Mouse (Mus musculus) neural tube, embryonic 13.5 days (tissue): ENCODE measurements around the gene March4. TPM values are rescaled to one million over a fixed set of nuclear protein-coding genes. Genes with fewer than 3 reads are reported as not detected.
A peak's percentile ranks its signal among the peaks of the same experiment; 100 is the strongest.

Source experiments
- ATAC-seq: fragments of 200-750 bp; cut with Nextera tagmentation; 2 replicates; pipeline ENCODE4 v1.8.0; 2017; ENCODE audit warnings: low read depth, mild to moderate bottlenecking, moderate TSS enrichment, moderate library complexity
- H3K27ac ChIP-seq: fragments of 300-500 bp; sonication (generic); replicated peaks from 2 replicates; pipeline ENCODE4 v1.5.1; 2015; ENCODE audit warnings: moderate library complexity, mild to moderate bottlenecking, inconsistent platforms
- H3K27me3 ChIP-seq: fragments of 300-500 bp; sonication (generic); 2 replicates; pipeline ENCODE4 v1.6.1; 2015; ENCODE audit warnings: mild to moderate bottlenecking, inconsistent platforms
- H3K36me3 ChIP-seq: fragments of 300-500 bp; sonication (generic); 2 replicates; pipeline ENCODE4 v1.6.1; 2015; ENCODE audit warnings: mild to moderate bottlenecking, inconsistent platforms
- H3K4me1 ChIP-seq: fragments of 300-500 bp; sonication (generic); replicated peaks from 2 replicates; pipeline ENCODE4 v1.6.1; 2015; ENCODE audit warnings: inconsistent platforms
- H3K4me2 ChIP-seq: fragments of 300-500 bp; sonication (generic); 2 replicates; pipeline ENCODE4 v1.6.1; 2015; ENCODE audit warnings: inconsistent platforms, mild to moderate bottlenecking, moderate library complexity
- H3K4me3 ChIP-seq: fragments of 300-500 bp; sonication (generic); 2 replicates; pipeline ENCODE4 v1.5.1; 2015; ENCODE audit warnings: mild to moderate bottlenecking, inconsistent platforms
- H3K9ac ChIP-seq: fragments of 300-500 bp; sonication (generic); 2 replicates; pipeline ENCODE4 v1.6.1; 2015; ENCODE audit warnings: moderate library complexity, mild to moderate bottlenecking, inconsistent platforms
- H3K9me3 ChIP-seq: fragments of 300-500 bp; sonication (generic); 2 replicates; pipeline ENCODE4 v1.6.1; 2016; ENCODE audit warnings: inconsistent platforms
- WGBS: fragments of 180-500 bp; shearing (Covaris S2); methylation state at CpG from one replicate; pipeline ENCODE4 v1.1.7; 2015; 5-methylcytosine and 5-hydroxymethylcytosine counted together
- polyA plus RNA-seq: library from polyadenylated mRNA; unstranded; fragments of >200 nt; fragmentation: Nextera tagmentation; extraction: Ambion mirVana; gene quantifications from 2 replicates; pipeline ENCODE4 v1.2.1, GENCODE M21; 2015

Gene March4
- polyA plus RNA-seq, 1 experiment from 2014 or later: 7.8 TPM

GRCm38 (mm10) chr1:72434510-72434909 lies 102.2 kb downstream of the March4 start:
- Histone ChIP-seq H3K27me3 (no peaks in the 10 kb centered on the region), H3K36me3 (no peaks in the 10 kb centered on the region), H3K27ac (no peak overlapping the region), H3K9me3 (no peaks in the 10 kb centered on the region), H3K4me1 (peaks cover 6% of the 10 kb centered on the region; the same call in 1 of the 2 replicates), H3K4me3 (no peak overlapping the region), H3K9ac (no peak overlapping the region), H3K4me2 (no peak overlapping the region)
- no peak for ATAC-seq
- 51% methylated on average over 3 of the region's 3 CpGs for WGBS

DNA sequence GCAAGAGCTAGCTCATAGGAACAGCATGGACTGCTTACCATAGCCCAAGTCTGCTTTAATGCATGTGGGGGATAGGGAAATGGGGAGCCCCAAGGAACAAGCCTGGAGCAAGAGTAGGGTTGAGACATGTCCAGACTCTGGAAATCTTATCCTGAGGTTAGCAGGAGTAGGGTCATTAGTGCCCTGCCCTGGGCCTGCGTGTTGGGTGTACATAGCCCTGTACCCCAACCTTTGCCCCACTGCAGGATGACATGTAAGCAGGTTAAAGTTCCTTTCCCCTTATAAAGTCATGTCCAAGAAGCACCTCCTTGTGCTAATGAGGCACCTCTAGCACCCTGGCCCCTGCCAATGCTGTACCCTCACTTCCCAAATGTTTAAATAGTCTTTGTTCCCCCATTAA lies 104.2 kb downstream of the March4 start:
- Histone ChIP-seq H3K9me3 (no peaks in the 10 kb centered on the region), H3K27me3 (no peaks in the 10 kb centered on the region), H3K27ac (no peak overlapping the region), H3K4me3 (no peak overlapping the region), H3K4me2 (no peak overlapping the region), H3K4me1 (no peaks in the 10 kb centered on the region; the same call in 1 of the 2 replicates), H3K9ac (no peak overlapping the region), H3K36me3 (0 out of 2 replicates have a peak, but pooled peaks cover 5% of the 10 kb centered on the region)
- ATAC-seq: no peak
- WGBS: 95% methylated on average over 1 of the region's 1 CpGs

DNA sequence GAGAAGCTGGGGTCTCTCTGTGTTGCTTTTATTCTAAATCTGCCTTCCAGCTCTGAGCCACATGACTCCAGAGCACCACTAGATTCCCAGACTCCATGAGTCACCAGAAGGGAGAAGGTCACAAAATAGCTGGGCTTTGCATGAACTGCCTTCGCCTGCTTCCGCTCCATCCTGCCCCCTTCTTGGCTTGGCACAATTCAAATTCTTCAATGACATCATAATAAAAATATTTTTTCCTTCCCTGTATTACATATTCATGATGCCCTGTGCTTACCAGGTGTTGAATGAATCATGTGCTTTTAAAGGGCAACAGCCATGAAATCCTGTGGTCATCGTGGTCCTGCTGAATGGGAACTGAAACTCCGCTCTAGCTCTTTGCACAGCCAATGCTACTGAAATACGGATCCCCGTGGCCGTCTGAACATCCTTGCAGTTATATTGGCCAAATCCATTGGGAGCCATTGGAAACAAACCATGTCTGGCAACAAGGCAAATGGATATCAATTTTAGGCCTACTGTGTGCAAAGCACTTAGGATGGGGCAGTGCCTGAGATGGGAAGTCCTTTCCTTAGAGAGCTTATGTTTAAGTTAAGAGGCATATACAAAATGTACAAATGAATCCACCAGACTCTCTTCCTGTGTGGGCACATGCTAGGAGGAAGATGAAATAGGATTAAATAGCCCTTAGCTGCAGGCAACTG lies 107.5 kb downstream of the March4 start:
- Histone ChIP-seq H3K27me3 (no peaks in the 10 kb centered on the region), H3K9ac (no peak overlapping the region), H3K27ac (no peak overlapping the region), H3K36me3 (0 out of 2 replicates have a peak, but pooled peaks cover 5% of the 10 kb centered on the region), H3K4me2 (no peak overlapping the region), H3K4me3 (no peak overlapping the region), H3K9me3 (no peaks in the 10 kb centered on the region), H3K4me1 (no peaks in the 10 kb centered on the region; the same call in 1 of the 2 replicates)
- 83% methylated on average over 7 of the region's 7 CpGs for WGBS
- no peak for ATAC-seq

DNA sequence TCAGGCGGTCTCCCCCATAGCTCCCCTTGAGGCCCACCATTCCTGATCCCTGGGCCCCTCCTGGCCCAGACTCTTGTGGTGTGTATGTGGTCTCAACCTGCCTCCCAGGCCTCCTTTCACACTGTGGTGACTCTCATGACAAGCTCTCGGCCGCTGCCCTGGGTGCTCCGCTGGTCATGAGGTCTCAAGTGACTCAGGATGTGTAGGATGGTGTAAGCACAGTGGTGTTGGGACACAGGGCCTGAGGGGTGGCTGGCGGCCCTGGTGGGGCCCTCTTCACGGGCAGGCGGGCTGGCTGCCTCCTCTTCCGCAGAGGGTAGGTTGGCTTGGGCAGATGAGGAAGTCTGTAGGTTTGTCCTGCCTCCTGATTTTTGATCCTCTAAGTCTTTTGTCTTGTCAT lies 108.2 kb downstream of the March4 start:
- H3K9me3 ChIP-seq: no peaks in the 10 kb centered on the region

DNA sequence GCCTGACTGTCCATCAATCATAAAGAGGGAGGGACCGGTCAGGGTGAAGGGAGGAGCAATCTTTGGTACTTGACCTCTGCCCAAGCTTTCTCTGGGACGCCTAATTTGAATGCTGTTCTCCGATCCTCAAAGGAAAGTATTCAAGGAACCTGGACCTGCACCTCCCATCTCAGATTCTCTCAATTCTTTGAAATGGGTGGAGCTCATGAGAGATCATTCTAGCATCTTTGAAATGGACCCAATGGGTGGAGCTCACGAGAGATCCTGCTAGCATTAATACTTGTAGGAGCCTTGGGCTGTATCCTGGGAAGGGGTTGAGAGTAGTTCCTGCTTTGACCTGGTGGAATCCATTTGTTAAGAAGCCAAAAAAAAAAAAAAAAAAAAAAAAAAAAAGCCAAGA lies 110.3 kb downstream of the March4 start:
- WGBS: 85% methylated on average over 4 of the region's 4 CpGs
- no peaks in the 10 kb centered on the region for H3K9me3 ChIP-seq
- no peak for ATAC-seq

More for the DNA sequence above, 108.2 kb downstream of the March4 start:
- no peak overlapping the region for H3K27ac ChIP-seq
- H3K9ac ChIP-seq: no peak overlapping the region
- H3K4me2 ChIP-seq: no peak overlapping the region
- 91% methylated on average over 8 of the region's 8 CpGs for WGBS
- no peak overlapping the region for H3K4me3 ChIP-seq
- 0 out of 2 replicates have a peak, but pooled peaks cover 5% of the 10 kb centered on the region for H3K36me3 ChIP-seq
- H3K4me1 ChIP-seq: no peaks in the 10 kb centered on the region; the same call in 1 of the 2 replicates
- no peaks in the 10 kb centered on the region for H3K27me3 ChIP-seq
- no peak for ATAC-seq

GRCm38 (mm10) chr1:72422121-72422520 lies 114.6 kb downstream of the March4 start:
- Histone ChIP-seq H3K36me3 (no peaks in the 10 kb centered on the region), H3K9ac (no peak overlapping the region), H3K9me3 (no peaks in the 10 kb centered on the region), H3K27me3 (no peaks in the 10 kb centered on the region), H3K4me3 (no peak overlapping the region), H3K4me1 (peaks cover 8% of the 10 kb centered on the region; the same call in 1 of the 2 replicates), H3K27ac (no peak overlapping the region), H3K4me2 (no peak overlapping the region)
- WGBS: 91% methylated on average over 4 of the region's 4 CpGs
- ATAC-seq: no peak

More for the DNA sequence above, 110.3 kb downstream of the March4 start:
- H3K27me3 ChIP-seq: no peaks in the 10 kb centered on the region
- H3K4me1 ChIP-seq: no peaks in the 10 kb centered on the region
- H3K4me3 ChIP-seq: no peak overlapping the region
- no peak overlapping the region for H3K4me2 ChIP-seq
- H3K27ac ChIP-seq: no peak overlapping the region
- H3K36me3 ChIP-seq: 0 out of 2 replicates have a peak, but pooled peaks cover 5% of the 10 kb centered on the region
- no peak overlapping the region for H3K9ac ChIP-seq

GRCm38 (mm10) chr1:72420220-72420619 lies 116.5 kb downstream of the March4 start:
- ATAC-seq: no peak
- WGBS: 56% methylated on average over 2 of the region's 2 CpGs

GRCm38 (mm10) chr1:72418744-72419655 lies 117.7 kb downstream of the March4 start:
- Histone ChIP-seq H3K9ac (no peak overlapping the region), H3K4me3 (no peak overlapping the region), H3K4me2 (no peak overlapping the region), H3K27me3 (no peaks in the 10 kb centered on the region), H3K4me1 (peaks cover 24% of the 10 kb centered on the region), H3K36me3 (no peaks in the 10 kb centered on the region), H3K27ac (no peak overlapping the region), H3K9me3 (no peaks in the 10 kb centered on the region)
- WGBS: 53% methylated on average over 8 of the region's 8 CpGs
- no peak for ATAC-seq

More at GRCm38 (mm10) chr1:72420220-72420619, 116.5 kb downstream of the March4 start:
- Histone ChIP-seq H3K9me3 (no peaks in the 10 kb centered on the region), H3K27me3 (no peaks in the 10 kb centered on the region), H3K4me3 (no peak overlapping the region), H3K4me1 (peaks cover 12% of the 10 kb centered on the region), H3K27ac (no peak overlapping the region), H3K4me2 (no peak overlapping the region), H3K9ac (no peak overlapping the region), H3K36me3 (no peaks in the 10 kb centered on the region)

DNA sequence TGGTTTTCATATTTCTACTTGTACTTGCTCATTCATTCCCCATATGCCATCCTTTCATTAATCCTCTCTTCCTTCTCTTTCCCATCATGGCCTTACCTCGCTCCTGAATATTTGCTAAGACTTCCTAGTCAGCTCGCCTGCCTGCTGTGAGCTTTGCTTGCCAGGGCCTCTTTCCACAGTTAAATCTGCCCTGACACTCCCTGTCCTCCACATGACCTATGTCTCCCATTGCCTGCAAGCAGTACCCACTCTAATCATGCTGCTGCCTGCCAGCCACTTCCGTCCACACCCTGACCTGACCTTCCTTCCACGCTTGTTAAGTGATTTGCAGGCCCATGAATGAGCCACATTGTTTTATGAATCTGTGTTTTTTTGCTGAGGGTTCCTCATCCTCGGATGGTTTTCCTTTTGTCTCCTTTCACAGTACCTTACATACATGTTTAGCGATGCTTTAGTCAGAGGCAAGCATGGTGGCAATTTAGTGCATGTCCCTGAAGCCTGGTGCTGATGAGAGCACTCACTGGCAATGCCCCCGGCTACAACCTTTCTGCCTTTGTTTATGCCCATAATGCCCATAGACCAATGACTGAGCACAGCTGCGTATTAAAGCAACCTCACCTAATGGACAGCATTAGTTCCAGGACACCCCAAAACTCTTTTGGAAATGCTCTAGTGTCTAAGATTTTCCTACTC lies 122.0 kb downstream of the March4 start:
- Histone ChIP-seq H3K4me1 (peaks cover 34% of the 10 kb centered on the region), H3K27ac (peak overlapping the region; percentile 84), H3K27me3 (no peaks in the 10 kb centered on the region), H3K4me3 (no peak overlapping the region), H3K9ac (peak overlapping the region; percentile 39), H3K36me3 (no peaks in the 10 kb centered on the region), H3K4me2 (peak overlapping the region; percentile 25), H3K9me3 (no peaks in the 10 kb centered on the region)
- WGBS: 14% methylated on average over 8 of the region's 8 CpGs
- peak; percentile 62; the same call in 1 of the 2 replicates for ATAC-seq

GRCm38 (mm10) chr1:72414133-72414532 lies 122.6 kb downstream of the March4 start:
- Histone ChIP-seq H3K9me3 (no peaks in the 10 kb centered on the region), H3K27ac (peak overlapping the region; percentile 84), H3K4me1 (peaks cover 32% of the 10 kb centered on the region), H3K36me3 (no peaks in the 10 kb centered on the region), H3K4me3 (no peak overlapping the region), H3K27me3 (no peaks in the 10 kb centered on the region), H3K9ac (0 out of 2 replicates have a peak overlapping the region, but pooled peaks have one; percentile 39), H3K4me2 (peak overlapping the region; percentile 25)
- 9% methylated on average over 8 of the region's 8 CpGs for WGBS
- ATAC-seq: peak; percentile 77

GRCm38 (mm10) chr1:72413205-72413604 lies 123.5 kb downstream of the March4 start:
- H3K36me3 ChIP-seq: no peaks in the 10 kb centered on the region
- 83% methylated on average over 8 of the region's 8 CpGs for WGBS
- no peak for ATAC-seq
- H3K9me3 ChIP-seq: no peaks in the 10 kb centered on the region
- no peak overlapping the region for H3K9ac ChIP-seq
- peak overlapping the region; percentile 84 for H3K27ac ChIP-seq
- no peak overlapping the region for H3K4me3 ChIP-seq
- H3K4me1 ChIP-seq: peaks cover 26% of the 10 kb centered on the region
- H3K4me2 ChIP-seq: no peak overlapping the region
- no peaks in the 10 kb centered on the region for H3K27me3 ChIP-seq
